8 mouse cellular contexts compared by ENCODE assay signal in the genomic region with DNA sequence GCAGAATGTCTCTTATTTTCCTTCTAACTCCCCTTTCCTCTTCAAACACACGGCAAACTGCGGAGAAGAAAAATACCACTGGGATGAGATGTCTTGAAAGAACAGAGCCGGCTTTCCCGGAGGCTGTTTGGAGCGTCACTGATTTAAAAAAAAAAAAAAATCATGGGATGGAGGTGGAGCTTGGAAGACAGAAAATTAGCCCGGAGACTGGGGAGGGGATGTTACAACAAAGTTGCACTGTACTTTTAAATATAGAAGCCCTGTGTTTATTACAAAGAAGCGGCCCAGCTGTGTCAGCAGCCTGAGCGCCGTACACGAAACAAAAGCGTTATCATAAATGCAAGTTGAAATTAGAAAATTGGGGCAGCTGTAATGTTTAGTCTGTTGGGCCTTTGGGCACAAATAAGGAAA. TPM values are rescaled to one million over a fixed set of nuclear protein-coding genes. Genes with fewer than 3 reads are reported as not detected.
DNase-seq lines count a peak whose midpoint lies in the region; ATAC-seq and TF ChIP-seq lines count a peak whose summit lies in the region.

No protein-coding gene starts in this region.

- ATAC-seq in Patski = peak; percentile 3
- ATAC-seq in forebrain, embryonic 13.5 days = no peak
- ATAC-seq in megakaryocyte progenitor cell, adult 5-6 weeks (replicated peaks; ENCODE audit: poor library complexity) = no peak

- in situ Hi-C loops in Patski (cut with MboI; ENCODE audit: low pct_unique_long_range_greater_than_20kb) = no loop called here

- H3K9me3 ChIP-seq in forebrain, embryonic 13.5 days (replicated peaks) = no peaks in the 10 kb centered on the region

- peak overlapping the region; percentile 100 for H3K27ac ChIP-seq in forebrain, embryonic 13.5 days

- H3K27me3 ChIP-seq in Patski = no peaks in the 10 kb centered on the region
- H3K27me3 ChIP-seq in forebrain, embryonic 13.5 days = peaks cover 6% of the 10 kb centered on the region; the same call in 1 of the 2 replicates

- no peak for TF ChIP-seq CTCF in Patski (IDR thresholded peaks at IDR 0.05)

- peak overlapping the region; percentile 83 for H3K4me3 ChIP-seq in forebrain, embryonic 13.5 days

- DNase-seq in layer of hippocampus, adult 11-12 months (ENCODE audit: low spot score) = peak; percentile 39
- DNase-seq in layer of hippocampus, adult 9-10 months (ENCODE audit: low spot score) = no peak
- DNase-seq in Patski (ENCODE audit: low read depth, low spot score) = no peak
- DNase-seq in induced T-regulatory cell, adult 2 months (ENCODE audit: low read depth) = peak; percentile 53
- peak; percentile 39 for DNase-seq in liver
- peak; percentile 41 for DNase-seq in naive thymus-derived CD4-positive, alpha-beta T cell, adult 2 months (ENCODE audit: low read depth)

- H3K4me1 ChIP-seq in forebrain, embryonic 13.5 days = peaks cover 44% of the 10 kb centered on the region

- H3K9ac ChIP-seq in forebrain, embryonic 13.5 days = peak overlapping the region; percentile 82

- POLR2A ChIA-PET in Patski (lab: Charles Lee) = interaction anchor here (0.8 to 1.2 kb wide), 2 partner anchors 14 to 106 kb away, joined by 3 to 5 read pairs; a partner anchor contains a TSS

- WGBS in forebrain, embryonic 13.5 days = under 1% methylated on average over 11 of the region's 11 CpGs

- peaks cover 8% of the 10 kb centered on the region for H3K36me3 ChIP-seq in forebrain, embryonic 13.5 days (ENCODE audit: poor library complexity, severe bottlenecking)

- peak overlapping the region; percentile 66 for H3K4me2 ChIP-seq in forebrain, embryonic 13.5 days

- CTCF ChIA-PET in Patski (lab: Charles Lee) = interaction anchor here (1.6 kb wide), 1 partner anchor 14 kb away, joined by 6 read pairs; no protein-coding TSS in a partner anchor

RNA-seq across cellular contexts. Expression of a gene that starts 0.9 kb away (rescaled TPM):
- polyA plus RNA-seq in Patski (2021) = 39.5 TPM
- polyA plus RNA-seq in forebrain, embryonic 13.5 days (2015; fragmentation: Nextera tagmentation; extraction: Ambion mirVana) = 48.8 and 51.4 TPM in 2 replicates
- 33.6 and 34.2 TPM in 2 replicates for total RNA-seq in megakaryocyte progenitor cell, adult 5-6 weeks (2015)
- 50.2 and 84.2 TPM in 2 replicates for total RNA-seq in megakaryocyte progenitor cell, adult 5-6 weeks (2017)

RNA-seq across cellular contexts. Expression of a gene that starts 1.3 kb away (rescaled TPM):
- polyA plus RNA-seq in Patski (2021) = 53.6 TPM
- polyA plus RNA-seq in forebrain, embryonic 13.5 days (2015; fragmentation: Nextera tagmentation; extraction: Ambion mirVana) = 3.0 and 3.7 TPM in 2 replicates
- total RNA-seq in megakaryocyte progenitor cell, adult 5-6 weeks (2015) = 96.8 and 98.3 TPM in 2 replicates
- total RNA-seq in megakaryocyte progenitor cell, adult 5-6 weeks (2017) = 178 and 189 TPM in 2 replicates

RNA-seq across cellular contexts. Expression of a gene that starts 30.6 kb away (rescaled TPM):
- polyA plus RNA-seq in Patski (2021) = 1.2 TPM
- polyA plus RNA-seq in forebrain, embryonic 13.5 days (2015; fragmentation: Nextera tagmentation; extraction: Ambion mirVana) = 4.4 and 5.4 TPM in 2 replicates
- 4.7 and 5.7 TPM in 2 replicates for total RNA-seq in megakaryocyte progenitor cell, adult 5-6 weeks (2015)
- 5.1 and 6.6 TPM in 2 replicates for total RNA-seq in megakaryocyte progenitor cell, adult 5-6 weeks (2017)

RNA-seq across cellular contexts. Expression of a gene that starts 55.9 kb away (rescaled TPM):
- 9.4 TPM for polyA plus RNA-seq in Patski (2021)
- polyA plus RNA-seq in forebrain, embryonic 13.5 days (2015; fragmentation: Nextera tagmentation; extraction: Ambion mirVana) = 16.0 and 16.6 TPM in 2 replicates
- 15.7 and 16.9 TPM in 2 replicates for total RNA-seq in megakaryocyte progenitor cell, adult 5-6 weeks (2015)
- total RNA-seq in megakaryocyte progenitor cell, adult 5-6 weeks (2017) = 14.3 and 14.9 TPM in 2 replicates

Comparison
In these comparisons a context has a peak if more than half of its experiments do, and no peak if none do; other contexts are left out.
1. DNase-seq: peak in layer of hippocampus, adult 11-12 months (single experiment), induced T-regulatory cell, adult 2 months (single experiment), liver (single experiment) and naive thymus-derived CD4-positive, alpha-beta T cell, adult 2 months (single experiment); none in layer of hippocampus, adult 9-10 months (single experiment) and Patski (single experiment).
2. RNA of a gene that starts 1.3 kb away (polyA plus RNA-seq): 53.6 TPM in Patski (single experiment); 3.0 to 3.7 TPM in forebrain, embryonic 13.5 days; every median in the first group is over 10 times any median in the second.